Mouse (Mus musculus) cerebellum, adult 2 months (tissue): ENCODE data around the gene Pofut1.

Experiments used
- CTCF ChIP-seq: fragments of 200-500 bp; IDR thresholded peaks from 2 replicates; pipeline ENCODE4 v1.5.1; 2011; ENCODE audit warnings: low read depth, mild to moderate bottlenecking, control low read depth, low read length, moderate library complexity, borderline replicate concordance; ENCODE audit not compliant: insufficient read depth
- POLR2A ChIP-seq: fragments of 200-500 bp; IDR thresholded peaks from 2 replicates; pipeline ENCODE4 v1.6.1; 2011; ENCODE audit warnings: low read length, control low read depth, borderline replicate concordance; ENCODE audit not compliant: insufficient read depth

DNA sequence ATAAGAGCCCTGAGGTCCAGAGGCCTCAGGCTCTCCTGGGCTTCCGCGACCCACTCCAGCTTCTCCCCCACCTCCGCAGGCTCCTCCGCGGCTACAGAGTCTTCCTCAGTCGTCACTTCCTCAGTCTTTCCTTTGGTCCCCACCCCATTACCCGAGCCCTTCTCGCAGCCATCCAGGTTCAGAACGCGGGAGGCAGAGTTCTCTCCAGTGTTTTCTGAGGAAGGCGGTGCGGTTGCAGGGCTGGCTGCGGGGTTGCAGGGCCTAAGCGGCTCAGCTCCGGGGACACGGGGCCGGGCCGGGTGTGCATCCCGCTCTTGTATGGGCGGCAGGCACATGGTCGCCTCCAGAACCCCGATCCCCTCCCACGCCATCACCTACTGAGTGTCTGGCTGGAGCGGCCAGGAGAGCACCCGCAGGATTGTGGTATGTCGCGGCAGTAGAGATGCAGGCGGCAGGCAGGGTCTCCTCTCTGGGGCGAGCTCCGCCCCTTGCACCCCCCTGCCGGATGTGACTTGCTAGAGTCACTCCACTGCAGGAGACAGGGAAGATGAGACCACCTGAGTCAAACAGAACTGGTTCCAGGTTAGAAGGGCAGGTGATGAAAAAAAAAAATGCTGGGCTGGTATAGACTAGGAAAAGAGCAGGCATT lies 16.3 kb upstream of the Pofut1 start, which contains the start of gene Tspyl3:
- peak; percentile 38; the same call in 1 of the 2 replicates for TF ChIP-seq POLR2A
- no peak for TF ChIP-seq CTCF
